Mouse (Mus musculus) ovary, postnatal 10 days (tissue): ENCODE measurements around the gene Sva.

Experiments used
- DNase-seq: peaks from one replicate; pipeline ENCODE4 v3.0.0; 2022; ENCODE audit warnings: low spot score

Sva gene

DNA sequence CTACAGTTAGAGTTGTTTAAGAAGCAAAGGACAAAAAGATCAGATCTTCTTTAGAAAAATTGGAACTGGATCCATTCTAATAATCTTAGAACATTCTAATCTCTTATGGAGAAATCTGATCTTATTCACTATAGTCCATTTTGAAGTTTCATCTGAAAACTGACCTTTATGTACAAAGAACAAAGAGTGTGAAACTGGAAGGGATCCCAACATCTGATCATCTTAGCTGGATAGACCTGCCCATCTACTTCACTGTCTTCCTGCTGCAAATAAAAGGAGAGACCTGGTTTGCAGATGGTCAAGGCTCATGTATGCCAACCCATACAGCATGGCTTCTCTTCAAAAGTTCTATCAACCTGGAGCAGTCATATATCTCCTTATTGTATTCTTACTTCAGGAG is at the start of gene Sva:
TSS of gene Sva (plus strand) at position 301 of the 400 bp plus-strand sequence.
- DNase-seq, result no peak
